Mouse (Mus musculus): ENCODE results near the gene Ccdc34. TPM values are rescaled to one million over a fixed set of nuclear protein-coding genes. Genes with fewer than 3 reads are reported as not detected.

Gene Ccdc34
- total and polyA plus RNA-seq, 3 experiments: 17.2 to 44.6 (median 22.4) TPM

DNA sequence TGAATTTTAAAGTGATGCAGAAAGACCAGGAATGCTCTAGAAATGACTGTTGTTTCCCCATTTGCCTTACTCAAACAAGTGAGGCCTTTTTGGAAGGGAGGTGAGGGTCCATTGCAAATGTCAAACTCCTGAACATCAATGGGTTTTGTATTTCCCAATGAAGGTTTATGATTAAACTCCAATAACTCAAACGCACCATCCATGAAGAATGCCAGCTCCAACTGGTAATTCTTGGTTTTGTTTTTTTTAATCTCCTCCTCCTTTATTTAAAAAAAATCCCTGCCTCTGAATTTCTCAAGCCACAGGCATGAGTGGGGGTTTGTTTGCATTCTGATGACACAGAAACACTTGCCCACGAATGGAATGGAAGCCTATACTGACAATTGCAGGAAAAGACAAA is 178.9 kb downstream of the Ccdc34 start:
- Histone ChIP-seq H3K4me3 (replicated peaks in 1 of 3; ENCODE audit: low read depth in 2 of 3, low read length in 2 of 3, poor library complexity in 1 of 3) (no peak overlapping the region), H3K4me1 (ENCODE audit: control insufficient read depth in 1 of 2, insufficient read depth in 2 of 2) (no peaks in the 10 kb centered on the region), H3K9me3 (replicated peaks; ENCODE audit: low read length) (no peaks in the 10 kb centered on the region), H3K27ac (ENCODE audit: insufficient read depth, low read depth) (no peak overlapping the region), H3K9ac (ENCODE audit: insufficient read depth, low read depth) (no peak overlapping the region), H3K27me3 (replicated peaks) (no peaks in the 10 kb centered on the region), H3K36me3 (replicated peaks in 1 of 2; ENCODE audit: control insufficient read depth in 1 of 2, insufficient read depth in 1 of 2, low read length in 1 of 2) (no peaks in the 10 kb centered on the region), H3K4me2 (ENCODE audit: insufficient read depth, low read depth, poor library complexity, severe bottlenecking) (no peak overlapping the region), H3K79me2 (replicated peaks; ENCODE audit: control insufficient read depth, extremely low read depth, insufficient read depth, poor library complexity, severe bottlenecking) (no peaks in the 10 kb centered on the region)
- TF ChIP-seq TCF12 (IDR thresholded peaks at IDR 0.05; ENCODE audit: low read depth, low read length): no peak
- TF ChIP-seq E2F4 (IDR thresholded peaks at IDR 0.05; ENCODE audit: insufficient replicate concordance, low read depth, low read length): no peak
- no peak for TF ChIP-seq ZC3H11A (IDR thresholded peaks at IDR 0.05; ENCODE audit: low read depth, low read length)
- no peak for TF ChIP-seq NRF1 (IDR thresholded peaks at IDR 0.05; ENCODE audit: low read depth, low read length)
- no peak for TF ChIP-seq CTCF (conservative IDR thresholded peaks at IDR 0.05 in 1 of 2, IDR thresholded peaks at IDR 0.05 in 1 of 2; ENCODE audit: low read depth in 2 of 2, low read length in 2 of 2)
- TF ChIP-seq MAFK (IDR thresholded peaks at IDR 0.05; ENCODE audit: insufficient replicate concordance, low read length): no peak
- TF ChIP-seq USF1 (IDR thresholded peaks at IDR 0.05; ENCODE audit: low read depth, low read length): no peak
- no peak for TF ChIP-seq SIN3A (IDR thresholded peaks at IDR 0.05; ENCODE audit: low read length)
- TF ChIP-seq SMC3 (IDR thresholded peaks at IDR 0.05; ENCODE audit: low read depth, low read length): no peak
- no peak for TF ChIP-seq USF2 (conservative IDR thresholded peaks at IDR 0.05; ENCODE audit: low read depth, low read length)
- TF ChIP-seq MEF2A (IDR thresholded peaks at IDR 0.05; ENCODE audit: borderline replicate concordance, low read depth, low read length): no peak
- DNase-seq (ENCODE audit: extremely low read depth): no peak
- dilution Hi-C loops (cut with MboI; ENCODE audit: extremely low pct_ligation_motif_present, extremely low pct_unique_long_range_greater_than_20kb, low sequenced_read_pairs) (no loop called here), in situ Hi-C loops (cut with MboI; ENCODE audit: low pct_ligation_motif_present, low pct_unique_long_range_greater_than_20kb, low sequenced_read_pairs) (no loop called here)

DNA sequence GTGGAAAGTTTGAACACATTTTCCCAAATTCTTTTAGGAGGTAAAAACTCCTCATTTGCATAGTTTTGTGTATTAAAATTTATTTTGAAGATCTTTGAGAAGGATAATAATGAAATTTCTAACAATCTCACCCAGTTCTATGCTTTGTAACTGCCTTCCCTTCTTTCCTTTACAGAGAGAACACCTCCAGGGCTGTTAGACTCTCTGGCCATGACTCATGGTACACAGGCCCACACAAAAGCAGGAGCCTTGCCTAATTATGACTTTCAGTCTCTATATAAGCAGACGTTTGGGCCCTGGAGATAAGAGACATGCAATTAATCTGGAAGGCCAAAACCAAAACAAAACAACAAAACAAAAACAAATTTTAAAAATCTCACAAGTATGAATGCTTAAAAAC is 182.0 kb downstream of the Ccdc34 start:
- TF ChIP-seq CHD1 (IDR thresholded peaks at IDR 0.05; ENCODE audit: low read depth, low read length): no peak
- no peak for TF ChIP-seq TCF12 (IDR thresholded peaks at IDR 0.05; ENCODE audit: low read depth, low read length)
- TF ChIP-seq USF1 (IDR thresholded peaks at IDR 0.05; ENCODE audit: low read depth, low read length): no peak
- TF ChIP-seq RCOR1 (conservative IDR thresholded peaks at IDR 0.05; ENCODE audit: low read depth, low read length): no peak
- TF ChIP-seq TBP (conservative IDR thresholded peaks at IDR 0.05; ENCODE audit: low read depth, low read length): no peak
- no peak for TF ChIP-seq EP300 (IDR thresholded peaks at IDR 0.05; ENCODE audit: low read length)
- no peak for TF ChIP-seq MAZ (IDR thresholded peaks at IDR 0.05; ENCODE audit: low read depth, low read length)
- no peak for TF ChIP-seq NELFE (IDR thresholded peaks at IDR 0.05; ENCODE audit: low read depth, low read length)
- no peak for TF ChIP-seq JUN (IDR thresholded peaks at IDR 0.05; ENCODE audit: insufficient read depth, low read depth, low read length)
- no peak for TF ChIP-seq ZKSCAN1 (IDR thresholded peaks at IDR 0.05; ENCODE audit: borderline replicate concordance, low read depth, low read length)
- no peak for TF ChIP-seq GABPA (IDR thresholded peaks at IDR 0.05; ENCODE audit: insufficient replicate concordance, low read depth, low read length)
- no peak for TF ChIP-seq IRF4 (IDR thresholded peaks at IDR 0.05; ENCODE audit: low read depth, low read length)
- TF ChIP-seq CTCF (conservative IDR thresholded peaks at IDR 0.05 in 1 of 2, IDR thresholded peaks at IDR 0.05 in 1 of 2; ENCODE audit: low read depth in 2 of 2, low read length in 2 of 2): no peak
- TF ChIP-seq BHLHE40 (IDR thresholded peaks at IDR 0.05; ENCODE audit: low read depth, low read length): no peak
- no peak for TF ChIP-seq MEF2A (IDR thresholded peaks at IDR 0.05; ENCODE audit: borderline replicate concordance, low read depth, low read length)
- no peak for TF ChIP-seq NRF1 (IDR thresholded peaks at IDR 0.05; ENCODE audit: low read depth, low read length)
- no peak for TF ChIP-seq ZMIZ1 (IDR thresholded peaks at IDR 0.05; ENCODE audit: low read depth, low read length)
- TF ChIP-seq HCFC1 (IDR thresholded peaks at IDR 0.05; ENCODE audit: low read depth, low read length): no peak
- Histone ChIP-seq H3K27ac (ENCODE audit: insufficient read depth, low read depth) (no peak overlapping the region), H3K4me3 (replicated peaks in 1 of 3; ENCODE audit: low read depth in 2 of 3, low read length in 2 of 3, poor library complexity in 1 of 3) (no peak overlapping the region), H3K79me2 (replicated peaks; ENCODE audit: control insufficient read depth, extremely low read depth, insufficient read depth, poor library complexity, severe bottlenecking) (no peaks in the 10 kb centered on the region), H3K27me3 (replicated peaks) (no peaks in the 10 kb centered on the region), H3K9me3 (replicated peaks; ENCODE audit: low read length) (no peaks in the 10 kb centered on the region), H3K4me2 (ENCODE audit: insufficient read depth, low read depth, poor library complexity, severe bottlenecking) (no peak overlapping the region), H3K4me1 (ENCODE audit: control insufficient read depth in 1 of 2, insufficient read depth in 2 of 2) (peaks cover 0 to 2% of the 10 kb centered on the region in 2 experiments; a peak in 1 of 4 replicates), H3K9ac (ENCODE audit: insufficient read depth, low read depth) (no peak overlapping the region), H3K36me3 (replicated peaks in 1 of 2; ENCODE audit: control insufficient read depth in 1 of 2, insufficient read depth in 1 of 2, low read length in 1 of 2) (no peaks in the 10 kb centered on the region)
- no peak for DNase-seq (ENCODE audit: extremely low read depth)
- dilution Hi-C loops (cut with MboI; ENCODE audit: extremely low pct_ligation_motif_present, extremely low pct_unique_long_range_greater_than_20kb, low sequenced_read_pairs): no loop called here
- in situ Hi-C loops (cut with MboI; ENCODE audit: low pct_ligation_motif_present, low pct_unique_long_range_greater_than_20kb, low sequenced_read_pairs): loop anchor here (5.0 to 25.0 kb wide), 2 partner anchors 137 to 292 kb away; no protein-coding TSS in a partner anchor
